Mouse (Mus musculus): ENCODE results near the gene Tjap1.
A peak's percentile ranks its signal among the peaks of the same experiment; 100 is the strongest.

Tjap1 gene

GRCm38 (mm10) chr17:46282483-46283123 lies at the start of gene Tjap1:
TSS of gene Tjap1 (minus strand) at chr17:46283026.
- peak; percentile 70 to 87 for DNase-seq (ENCODE audit: low spot score in 2 of 2)

GRCm38 (mm10) chr17:46328723-46329122 lies 45.9 kb upstream of the Tjap1 start:
- no peak for DNase-seq (ENCODE audit: low spot score in 2 of 2)

- peak; percentile 87 to 92 for DNase-seq (ENCODE audit: low spot score in 2 of 2)
Measured at GRCm38 (mm10) chr17:46327906-46328534, 45.2 kb upstream of the Tjap1 start, which contains the start of gene Abcc10. TSS of gene Abcc10 (minus strand) at chr17:46328352.

- DNase-seq (ENCODE audit: low spot score in 2 of 2): no peak
Measured at GRCm38 (mm10) chr17:46327413-46327905, 44.6 kb upstream of the Tjap1 start.

- no peak for DNase-seq (ENCODE audit: low spot score in 2 of 2)
Measured at GRCm38 (mm10) chr17:46322046-46322823, 39.4 kb upstream of the Tjap1 start.

GRCm38 (mm10) chr17:46320492-46320891 lies 37.7 kb upstream of the Tjap1 start:
- no peak for DNase-seq (ENCODE audit: low spot score in 2 of 2)

- no peak for DNase-seq (ENCODE audit: low spot score in 2 of 2)
Measured at GRCm38 (mm10) chr17:46315813-46316212, 33.0 kb upstream of the Tjap1 start.

GRCm38 (mm10) chr17:46313135-46313715 lies 30.4 kb upstream of the Tjap1 start:
- DNase-seq (ENCODE audit: low spot score in 2 of 2): no peak

GRCm38 (mm10) chr17:46310515-46310914 lies 27.7 kb upstream of the Tjap1 start:
- DNase-seq (ENCODE audit: low spot score in 2 of 2): no peak

- no peak for DNase-seq (ENCODE audit: low spot score in 2 of 2)
Measured at GRCm38 (mm10) chr17:46309835-46310234, 27.0 kb upstream of the Tjap1 start.

- no peak for DNase-seq (ENCODE audit: low spot score in 2 of 2)
Measured at GRCm38 (mm10) chr17:46306956-46307355, 24.1 kb upstream of the Tjap1 start.

GRCm38 (mm10) chr17:46304184-46304583 lies 21.4 kb upstream of the Tjap1 start:
- no peak for DNase-seq (ENCODE audit: low spot score in 2 of 2)

- no peak for DNase-seq (ENCODE audit: low spot score in 2 of 2)
Measured at GRCm38 (mm10) chr17:46301892-46302291, 19.1 kb upstream of the Tjap1 start.

- peak; percentile 75 to 86 for DNase-seq (ENCODE audit: low spot score in 2 of 2)
Measured at GRCm38 (mm10) chr17:46298220-46298913, 15.5 kb upstream of the Tjap1 start.

GRCm38 (mm10) chr17:46297364-46298219 lies 14.8 kb upstream of the Tjap1 start, which contains the start of gene Dlk2:
TSS of gene Dlk2 (plus strand) at chr17:46297421.
- DNase-seq (ENCODE audit: low spot score in 2 of 2): peak in 1 of 2 experiments; percentile 35

- DNase-seq (ENCODE audit: low spot score in 2 of 2): no peak
Measured at GRCm38 (mm10) chr17:46297028-46297363, 14.2 kb upstream of the Tjap1 start.

GRCm38 (mm10) chr17:46296601-46297000 lies 13.8 kb upstream of the Tjap1 start:
- DNase-seq (ENCODE audit: low spot score in 2 of 2): no peak

GRCm38 (mm10) chr17:46287678-46288095 lies 4.9 kb upstream of the Tjap1 start:
- DNase-seq (ENCODE audit: low spot score in 2 of 2): no peak

- DNase-seq (ENCODE audit: low spot score in 2 of 2): no peak
Measured at GRCm38 (mm10) chr17:46285407-46285806, 2.6 kb upstream of the Tjap1 start.

GRCm38 (mm10) chr17:46284653-46285052 lies 1.8 kb upstream of the Tjap1 start:
- DNase-seq (ENCODE audit: low spot score in 2 of 2): no peak
